Comparison of ENCODE assay signal across 19 mouse cellular contexts in genomic region chr5:72763546-72763945, GRCm38 (mm10). TPM values are rescaled to one million over a fixed set of nuclear protein-coding genes. Genes with fewer than 3 reads are reported as not detected.
DNase-seq lines count a peak whose midpoint lies in the region; ATAC-seq and TF ChIP-seq lines count a peak whose summit lies in the region.
"Had no signal": no experiment of that assay in that cellular context is flagged by ENCODE, and none has a peak within 500 bp of the region (broad histone marks: within the 10 kb centered on the region; RNA-seq: fewer than 3 reads in every experiment).

No protein-coding gene starts in this region.

- ATAC-seq in intestine, embryonic 15.5 days, result no peak

- H3K27ac ChIP-seq in kidney, adult 2 months (ENCODE audit: insufficient read depth, low read depth, low read length), result 0 out of 2 replicates have a peak overlapping the region, but pooled peaks have one; percentile 0
- peak overlapping the region; percentile 63 for H3K27ac ChIP-seq in macrophage
- H3K27ac ChIP-seq in intestine, embryonic 15.5 days, result no peak overlapping the region
- H3K27ac ChIP-seq: embryonic facial prominence, embryonic 15.5 days; heart, embryonic 15.5 days; hindbrain, embryonic 14.5 days; midbrain, embryonic 12.5 days; stomach, embryonic 15.5 days had no signal

- H3K4me3 ChIP-seq in kidney, adult 2 months (ENCODE audit: insufficient read depth, low read depth, low read length), result no peak overlapping the region
- H3K4me3 ChIP-seq in macrophage (ENCODE audit: inconsistent target), result no peak overlapping the region
- no peak overlapping the region for H3K4me3 ChIP-seq in intestine, embryonic 15.5 days (replicated peaks)
- H3K4me3 ChIP-seq: embryonic facial prominence, embryonic 15.5 days; heart, embryonic 15.5 days; midbrain, embryonic 12.5 days; myocyte; stomach, embryonic 15.5 days had no signal

- no peaks in the 10 kb centered on the region for H3K4me1 ChIP-seq in kidney, adult 2 months (ENCODE audit: control insufficient read depth, insufficient read depth, low read length)
- no peaks in the 10 kb centered on the region for H3K4me1 ChIP-seq in intestine, embryonic 15.5 days (replicated peaks)
- H3K4me1 ChIP-seq: heart, embryonic 15.5 days; stomach, embryonic 15.5 days had no signal

- no peak overlapping the region for H3K4me2 ChIP-seq in intestine, embryonic 15.5 days (replicated peaks)
- H3K4me2 ChIP-seq: embryonic facial prominence, embryonic 15.5 days; heart, embryonic 15.5 days; hindbrain, embryonic 14.5 days; midbrain, embryonic 12.5 days; stomach, embryonic 15.5 days had no signal

- TF ChIP-seq CTCF in kidney, adult 2 months (conservative IDR thresholded peaks at IDR 0.05; ENCODE audit: insufficient read depth, insufficient read length, low read depth, low read length), result no peak

- H3K9me3 ChIP-seq in intestine, embryonic 15.5 days, result no peaks in the 10 kb centered on the region
- H3K9me3 ChIP-seq: embryonic facial prominence, embryonic 15.5 days; heart, embryonic 15.5 days; midbrain, embryonic 12.5 days; stomach, embryonic 15.5 days had no signal

- no peak overlapping the region for H3K9ac ChIP-seq in intestine, embryonic 15.5 days
- H3K9ac ChIP-seq: embryonic facial prominence, embryonic 15.5 days; heart, embryonic 15.5 days; hindbrain, embryonic 14.5 days; midbrain, embryonic 12.5 days; stomach, embryonic 15.5 days had no signal

- H3K27me3 ChIP-seq in kidney, adult 2 months (replicated peaks; ENCODE audit: control insufficient read depth, insufficient read depth, low read length), result no peaks in the 10 kb centered on the region
- no peaks in the 10 kb centered on the region for H3K27me3 ChIP-seq in intestine, embryonic 15.5 days (replicated peaks)
- H3K27me3 ChIP-seq: embryonic facial prominence, embryonic 15.5 days; heart, embryonic 15.5 days; midbrain, embryonic 12.5 days; stomach, embryonic 15.5 days had no signal

- no peak for DNase-seq in kidney, adult 2 months
- no peak for DNase-seq in kidney, adult 11 months
- DNase-seq in CD4-positive, CD25-positive, alpha-beta regulatory T cell, adult 2 months (ENCODE audit: low read depth, low spot score), result peak; percentile 41
- peak; percentile 66 for DNase-seq in thymus, postnatal 14 days
- DNase-seq in retina, embryonic 14.5 days (ENCODE audit: low spot score), result no peak
- DNase-seq in c-Kit-positive CD71-positive TER-119-positive erythroid progenitor cells, embryonic 14.5 days (ENCODE audit: low spot score), result no peak
- DNase-seq: cerebellum, adult 2 months; kidney, adult 8-10 months; lung, postnatal 36 days; right cerebral cortex, postnatal 25 days had no signal

- H3K36me3 ChIP-seq in kidney, adult 2 months (ENCODE audit: control insufficient read depth, insufficient read depth, low read length), result peaks cover 2% of the 10 kb centered on the region; the same call in 1 of the 2 replicates
- peaks cover 81% of the 10 kb centered on the region for H3K36me3 ChIP-seq in macrophage (ENCODE audit: inconsistent target)
- no peaks in the 10 kb centered on the region for H3K36me3 ChIP-seq in intestine, embryonic 15.5 days
- H3K36me3 ChIP-seq: midbrain, embryonic 12.5 days; stomach, embryonic 15.5 days had no signal

- WGBS in kidney, adult 2 months, result 90% methylated on average over 5 of the region's 5 CpGs
- 74% methylated on average over 5 of the region's 5 CpGs for WGBS in macrophage (ENCODE audit: missing documents)
- 84% methylated on average over 5 of the region's 5 CpGs for WGBS in intestine, embryonic 15.5 days

- no peaks in the 10 kb centered on the region for H3K79me2 ChIP-seq in macrophage (ENCODE audit: inconsistent target)

- no peak for TF ChIP-seq POLR2A in kidney, adult 2 months (IDR thresholded peaks at IDR 0.05; ENCODE audit: low read depth, low read length)

RNA-seq across cellular contexts. Expression of gene Txk, which starts 11.0 kb away (rescaled TPM):
- 0.29 and 0.88 TPM in 2 replicates for polyA plus RNA-seq in kidney, adult 2 months (2012; rRNA removed)
- 10 to 100 TPM in 10 of 26 experiments, 1 to 10 TPM in 16; 2.0 to 22.4 (median 7.5) TPM for total RNA-seq in macrophage (2018; cell fraction: chromatin; rRNA removed)
- total RNA-seq in macrophage (2018; cell fraction: cytosol; rRNA removed), result under 1 TPM; 0.03 to 0.77 (median 0.22) TPM
- total RNA-seq in macrophage (2018; cell fraction: nucleus; rRNA removed), result 10 to 100 TPM in 5 of 26 experiments, 1 to 10 TPM in 21; 1.2 to 19.6 (median 6.6) TPM
- 0.06 to 0.37 TPM (median 0.27 TPM) in 3 replicates for polyA plus RNA-seq in macrophage (2018)
- polyA plus RNA-seq in intestine, embryonic 15.5 days (2015; fragmentation: Nextera tagmentation; extraction: Ambion mirVana), result 0.39 and 0.57 TPM in 2 replicates
- polyA plus RNA-seq: forebrain, embryonic 11.5 days had no signal

Comparison
In these comparisons a context has a peak if more than half of its experiments do, and no peak if none do; other contexts are left out.
1. DNase-seq: peak in CD4-positive, CD25-positive, alpha-beta regulatory T cell, adult 2 months (single experiment) and thymus, postnatal 14 days (single experiment); none in kidney, adult 2 months (single experiment), kidney, adult 11 months (single experiment), retina, embryonic 14.5 days (single experiment) and c-Kit-positive CD71-positive TER-119-positive erythroid progenitor cells, embryonic 14.5 days (single experiment).